8 mouse cellular contexts compared by ENCODE assay signal in genomic region chr4:132515369-132516155, GRCm38 (mm10). TPM values are rescaled to one million over a fixed set of nuclear protein-coding genes. Genes with fewer than 3 reads are reported as not detected.
DNase-seq lines count a peak whose midpoint lies in the region; ATAC-seq and TF ChIP-seq lines count a peak whose summit lies in the region.

No protein-coding gene starts in this region.

- H3K9ac ChIP-seq in ES-Bruce4 (ENCODE audit: low read depth, poor library complexity, severe bottlenecking), result peak overlapping the region; percentile 96
- peak overlapping the region; percentile 38; the same call in 1 of the 2 replicates for H3K9ac ChIP-seq in forebrain, embryonic 13.5 days
- H3K9ac ChIP-seq in neural tube, embryonic 15.5 days (replicated peaks), result peak overlapping the region; percentile 29

- peak; percentile 93 for TF ChIP-seq POLR2A in ES-Bruce4 (IDR thresholded peaks at IDR 0.05; ENCODE audit: insufficient read depth, low read length)

- peak; percentile 91 for ATAC-seq in cerebellum, adult (ENCODE audit: insufficient number of reproducible peaks, low FRiP score, low TSS enrichment)
- peak; percentile 94 for ATAC-seq in forebrain, embryonic 13.5 days
- peak; percentile 95 for ATAC-seq in neural tube, embryonic 15.5 days (ENCODE audit: low FRiP score)

- 21% methylated on average over 22 of the region's 22 CpGs for WGBS in forebrain, embryonic 13.5 days
- WGBS in neural tube, embryonic 15.5 days, result 22% methylated on average over 22 of the region's 22 CpGs

- H3K4me3 ChIP-seq in ES-Bruce4 (ENCODE audit: low read depth, low read length), result peak overlapping the region; percentile 93
- H3K4me3 ChIP-seq in forebrain, embryonic 13.5 days, result peak overlapping the region; percentile 48
- H3K4me3 ChIP-seq in neural tube, embryonic 15.5 days (replicated peaks), result peak overlapping the region; percentile 46

- no peaks in the 10 kb centered on the region for H3K4me1 ChIP-seq in ES-Bruce4 (ENCODE audit: control insufficient read depth, insufficient read depth, low read length)
- peaks cover 12% of the 10 kb centered on the region for H3K4me1 ChIP-seq in forebrain, embryonic 13.5 days
- H3K4me1 ChIP-seq in neural tube, embryonic 15.5 days, result peaks cover 16% of the 10 kb centered on the region

- intact Hi-C loops in heart, postnatal 14 days (cut with DNase I), result loop anchor here (10.0 kb wide), 1 partner anchor 301 kb away; the partner anchor contains the start of gene Ythdf2

- H3K27ac ChIP-seq in ES-Bruce4 (ENCODE audit: insufficient read depth, low read length), result peak overlapping the region; percentile 98
- H3K27ac ChIP-seq in forebrain, embryonic 13.5 days, result peak overlapping the region; percentile 48; the same call in 1 of the 2 replicates
- H3K27ac ChIP-seq in neural tube, embryonic 15.5 days (replicated peaks), result peak overlapping the region; percentile 79

- H3K36me3 ChIP-seq in ES-Bruce4 (ENCODE audit: control insufficient read depth, insufficient read depth, low read length, poor library complexity, severe bottlenecking), result no peaks in the 10 kb centered on the region
- H3K36me3 ChIP-seq in forebrain, embryonic 13.5 days (ENCODE audit: poor library complexity, severe bottlenecking), result no peaks in the 10 kb centered on the region
- no peaks in the 10 kb centered on the region for H3K36me3 ChIP-seq in neural tube, embryonic 15.5 days

- peak; percentile 51; the same call in 1 of the 2 replicates for TF ChIP-seq EP300 in ES-Bruce4 (IDR thresholded peaks at IDR 0.05; ENCODE audit: insufficient read depth, low read depth, low read length)

- H3K9me3 ChIP-seq in ES-Bruce4 (replicated peaks; ENCODE audit: control insufficient read depth, insufficient read depth, low read length, poor library complexity, severe bottlenecking), result no peaks in the 10 kb centered on the region
- no peaks in the 10 kb centered on the region for H3K9me3 ChIP-seq in forebrain, embryonic 13.5 days (replicated peaks)
- H3K9me3 ChIP-seq in neural tube, embryonic 15.5 days (replicated peaks), result no peaks in the 10 kb centered on the region

- no peaks in the 10 kb centered on the region for H3K27me3 ChIP-seq in ES-Bruce4 (ENCODE audit: control insufficient read depth, insufficient read depth, low read length, poor library complexity, severe bottlenecking)
- H3K27me3 ChIP-seq in forebrain, embryonic 13.5 days, result peaks cover 4% of the 10 kb centered on the region; the same call in 1 of the 2 replicates
- H3K27me3 ChIP-seq in neural tube, embryonic 15.5 days (replicated peaks), result 0 out of 2 replicates have a peak, but pooled peaks cover 6% of the 10 kb centered on the region

- TF ChIP-seq CTCF in ES-Bruce4 (IDR thresholded peaks at IDR 0.05; ENCODE audit: low read depth, low read length), result no peak

- peak overlapping the region; percentile 97 for H3K4me2 ChIP-seq in forebrain, embryonic 13.5 days
- peak overlapping the region; percentile 92 for H3K4me2 ChIP-seq in neural tube, embryonic 15.5 days

- peak; percentile 89 to 92 for DNase-seq in heart, postnatal 14 days
- peak; percentile 95 for DNase-seq in layer of hippocampus, adult 11-12 months (ENCODE audit: low spot score)
- peak; percentile 96 to 97 for DNase-seq in lung, adult 18-20 months
- peak; percentile 95 for DNase-seq in testis, postnatal 14 days (ENCODE audit: low spot score)

RNA-seq across cellular contexts. Expression of gene Sesn2, which starts 5.3 kb away (rescaled TPM):
- 41.6 TPM in 2 replicates for polyA plus RNA-seq in ES-Bruce4 (2011; ENCODE audit: insufficient read depth, insufficient read length, low read depth, missing spikeins)
- polyA plus RNA-seq in forebrain, embryonic 13.5 days (2015; fragmentation: Nextera tagmentation; extraction: Ambion mirVana), result 6.3 and 7.0 TPM in 2 replicates
- 1 to 10 TPM; 3.8 to 3.9 TPM for total RNA-seq in heart, postnatal 14 days (2021)
- 11.9 and 14.2 TPM in 2 replicates for polyA plus RNA-seq in neural tube, embryonic 15.5 days (2015; fragmentation: Nextera tagmentation; extraction: Ambion mirVana)

RNA-seq across cellular contexts. Expression of gene Atpif1, which starts 17.9 kb away (rescaled TPM):
- polyA plus RNA-seq in ES-Bruce4 (2011; ENCODE audit: insufficient read depth, insufficient read length, low read depth, missing spikeins), result 461 and 512 TPM in 2 replicates
- polyA plus RNA-seq in forebrain, embryonic 13.5 days (2015; fragmentation: Nextera tagmentation; extraction: Ambion mirVana), result 1,115 and 1,299 TPM in 2 replicates
- total RNA-seq in heart, postnatal 14 days (2021), result 100 to 1,000 TPM; 399 to 455 TPM
- polyA plus RNA-seq in neural tube, embryonic 15.5 days (2015; fragmentation: Nextera tagmentation; extraction: Ambion mirVana), result 1,367 and 1,513 TPM in 2 replicates

RNA-seq across cellular contexts. Expression of gene Dnajc8, which starts 19.8 kb away (rescaled TPM):
- 340 and 348 TPM in 2 replicates for polyA plus RNA-seq in ES-Bruce4 (2011; ENCODE audit: insufficient read depth, insufficient read length, low read depth, missing spikeins)
- polyA plus RNA-seq in forebrain, embryonic 13.5 days (2015; fragmentation: Nextera tagmentation; extraction: Ambion mirVana), result 162 and 175 TPM in 2 replicates
- 10 to 100 TPM; 50.2 to 51.7 TPM for total RNA-seq in heart, postnatal 14 days (2021)
- 135 and 146 TPM in 2 replicates for polyA plus RNA-seq in neural tube, embryonic 15.5 days (2015; fragmentation: Nextera tagmentation; extraction: Ambion mirVana)

RNA-seq across cellular contexts. Expression of gene Ptafr, which starts 48.3 kb away (rescaled TPM):
- polyA plus RNA-seq in ES-Bruce4 (2011; ENCODE audit: insufficient read depth, insufficient read length, low read depth, missing spikeins), result 0.22 and 0.30 TPM in 2 replicates
- 0.13 and 0.35 TPM in 2 replicates for polyA plus RNA-seq in forebrain, embryonic 13.5 days (2015; fragmentation: Nextera tagmentation; extraction: Ambion mirVana)
- total RNA-seq in heart, postnatal 14 days (2021), result 1 to 10 TPM; 1.1 to 2.0 TPM
- polyA plus RNA-seq in neural tube, embryonic 15.5 days (2015; fragmentation: Nextera tagmentation; extraction: Ambion mirVana), result 0.65 and 1.2 TPM in 2 replicates

RNA-seq across cellular contexts. Expression of gene Med18, which starts 51.8 kb away (rescaled TPM):
- 22.5 and 24.4 TPM in 2 replicates for polyA plus RNA-seq in ES-Bruce4 (2011; ENCODE audit: insufficient read depth, insufficient read length, low read depth, missing spikeins)
- 26.1 and 28.1 TPM in 2 replicates for polyA plus RNA-seq in forebrain, embryonic 13.5 days (2015; fragmentation: Nextera tagmentation; extraction: Ambion mirVana)
- 1 to 10 TPM; 3.8 to 4.7 TPM for total RNA-seq in heart, postnatal 14 days (2021)
- 13.9 and 16.9 TPM in 2 replicates for polyA plus RNA-seq in neural tube, embryonic 15.5 days (2015; fragmentation: Nextera tagmentation; extraction: Ambion mirVana)

Comparison
In these comparisons a context has a peak if more than half of its experiments do, and no peak if none do; other contexts are left out.
1. Peak in every context shown above with its lines: DNase-seq, ATAC-seq, H3K4me3 ChIP-seq and H3K27ac ChIP-seq.
2. H3K27ac ChIP-seq: peak in every context shown above with its lines; median percentile 98 in ES-Bruce4; 79 in neural tube, embryonic 15.5 days; 48 in forebrain, embryonic 13.5 days.
3. H3K9ac ChIP-seq: peak in every context shown above with its lines; median percentile 96 in ES-Bruce4; 38 in forebrain, embryonic 13.5 days; 29 in neural tube, embryonic 15.5 days.